Mouse (Mus musculus) liver, postnatal 0 days (tissue): ENCODE measurements around the gene Bcdin3d.

ENCODE experiments used
- CTCF ChIP-seq: sonication (generic); IDR thresholded peaks from 2 replicates; pipeline ENCODE4 v1.5.1; 2016; ENCODE audit warnings: antibody characterized with exemption, low read depth
- EP300 ChIP-seq: IDR thresholded peaks from 2 replicates; pipeline ENCODE4 v1.6.1; 2016; ENCODE audit warnings: antibody characterized with exemption, low read depth, mild to moderate bottlenecking

GRCm38 (mm10) chr15:99433913-99434312 lies 40.6 kb downstream of the Bcdin3d start:
- TF ChIP-seq CTCF (no peak), EP300 (no peak)
